Mouse (Mus musculus) lung, postnatal 10 days (tissue): ENCODE measurements around the gene Gm49358.

Experiments
- DNase-seq: peaks from one replicate; pipeline ENCODE4 v3.0.0; 2021

The Gm49358 gene

GRCm38 (mm10) chr10:86878721-86879120, 114.9 kb downstream of the Gm49358 start:
- DNase-seq: no peak

GRCm38 (mm10) chr10:86880071-86880806, 116.5 kb downstream of the Gm49358 start:
- peak; percentile 61 for DNase-seq

- no peak for DNase-seq
These were observed 117.7 kb downstream of the Gm49358 start for GRCm38 (mm10) chr10:86881448-86881847.
